Mouse (Mus musculus): ENCODE results near the gene Nemf. TPM values are rescaled to one million over a fixed set of nuclear protein-coding genes. Genes with fewer than 3 reads are reported as not detected.

Nemf gene
- polyA plus RNA-seq, 1 experiment from 2014 or later: 79.3 TPM

- no peak for ATAC-seq (ENCODE audit: insufficient read depth)
Observed at GRCm38 (mm10) chr12:69283146-69283545, 73.8 kb downstream of the Nemf start.

GRCm38 (mm10) chr12:69280915-69281314 is 76.0 kb downstream of the Nemf start:
- Histone ChIP-seq H3K9me3 (ENCODE audit: low read depth, low read length) (no peaks in the 10 kb centered on the region), H3K9ac (no peak overlapping the region), H3K4me2 (no peak overlapping the region), H3K27ac (ENCODE audit: low read depth) (no peak overlapping the region), H3K36me3 (ENCODE audit: insufficient read depth) (no peaks in the 10 kb centered on the region), H3K27me3 (ENCODE audit: insufficient read depth, low read length) (no peaks in the 10 kb centered on the region), H3K4me3 (ENCODE audit: low read depth, low read length) (no peak overlapping the region), H3K4me1 (ENCODE audit: insufficient read depth) (no peaks in the 10 kb centered on the region)
- DNase-seq (no peak), ATAC-seq (ENCODE audit: insufficient read depth) (no peak)
- no peak for TF ChIP-seq CTCF (IDR thresholded peaks at IDR 0.05; ENCODE audit: low read depth)
- 93% methylated on average over 3 of the region's 3 CpGs for WGBS

More at GRCm38 (mm10) chr12:69283146-69283545, 73.8 kb downstream of the Nemf start:
- Histone ChIP-seq H3K4me3 (ENCODE audit: low read depth, low read length) (no peak overlapping the region), H3K9ac (no peak overlapping the region), H3K27me3 (ENCODE audit: insufficient read depth, low read length) (no peaks in the 10 kb centered on the region), H3K9me3 (ENCODE audit: low read depth, low read length) (no peaks in the 10 kb centered on the region), H3K4me2 (no peak overlapping the region), H3K27ac (ENCODE audit: low read depth) (no peak overlapping the region), H3K4me1 (ENCODE audit: insufficient read depth) (no peaks in the 10 kb centered on the region), H3K36me3 (ENCODE audit: insufficient read depth) (no peaks in the 10 kb centered on the region)
- DNase-seq: no peak
- 81% methylated on average over 7 of the region's 7 CpGs for WGBS
- TF ChIP-seq CTCF (IDR thresholded peaks at IDR 0.05; ENCODE audit: low read depth): no peak

- no peak for TF ChIP-seq CTCF (IDR thresholded peaks at IDR 0.05; ENCODE audit: low read depth)
- ATAC-seq (ENCODE audit: insufficient read depth) (no peak), DNase-seq (no peak)
- no peaks in the 10 kb centered on the region for H3K9me3 ChIP-seq (ENCODE audit: low read depth, low read length)
- no peaks in the 10 kb centered on the region for H3K36me3 ChIP-seq (ENCODE audit: insufficient read depth)
- no peaks in the 10 kb centered on the region for H3K27me3 ChIP-seq (ENCODE audit: insufficient read depth, low read length)
- H3K4me3 ChIP-seq (ENCODE audit: low read depth, low read length): no peak overlapping the region
- H3K9ac ChIP-seq: no peak overlapping the region
- no peak overlapping the region for H3K27ac ChIP-seq (ENCODE audit: low read depth)
- no peak overlapping the region for H3K4me2 ChIP-seq
- WGBS: 22% methylated on average over 1 of the region's 1 CpGs
- no peaks in the 10 kb centered on the region for H3K4me1 ChIP-seq (ENCODE audit: insufficient read depth)
Observed at GRCm38 (mm10) chr12:69279931-69280469, 77.0 kb downstream of the Nemf start.

GRCm38 (mm10) chr12:69268956-69269355 is 88.0 kb downstream of the Nemf start:
- ATAC-seq (ENCODE audit: insufficient read depth) (no peak), DNase-seq (no peak)
- no peaks in the 10 kb centered on the region for H3K36me3 ChIP-seq (ENCODE audit: insufficient read depth)
- H3K9ac ChIP-seq: no peak overlapping the region
- no peaks in the 10 kb centered on the region for H3K27me3 ChIP-seq (ENCODE audit: insufficient read depth, low read length)
- H3K4me2 ChIP-seq: no peak overlapping the region
- H3K27ac ChIP-seq (ENCODE audit: low read depth): no peak overlapping the region
- no peak for TF ChIP-seq CTCF (IDR thresholded peaks at IDR 0.05; ENCODE audit: low read depth)
- no peaks in the 10 kb centered on the region for H3K4me1 ChIP-seq (ENCODE audit: insufficient read depth)
- no peaks in the 10 kb centered on the region for H3K9me3 ChIP-seq (ENCODE audit: low read depth, low read length)
- H3K4me3 ChIP-seq (ENCODE audit: low read depth, low read length): no peak overlapping the region
- WGBS: 66% methylated on average over 2 of the region's 2 CpGs

GRCm38 (mm10) chr12:69267956-69268632 is 88.9 kb downstream of the Nemf start:
- WGBS: 68% methylated on average over 11 of the region's 11 CpGs
- no peaks in the 10 kb centered on the region for H3K4me1 ChIP-seq (ENCODE audit: insufficient read depth)
- no peaks in the 10 kb centered on the region for H3K36me3 ChIP-seq (ENCODE audit: insufficient read depth)
- H3K27ac ChIP-seq (ENCODE audit: low read depth): no peak overlapping the region
- H3K9me3 ChIP-seq (ENCODE audit: low read depth, low read length): no peaks in the 10 kb centered on the region
- ATAC-seq (ENCODE audit: insufficient read depth): no peak
- H3K27me3 ChIP-seq (ENCODE audit: insufficient read depth, low read length): no peaks in the 10 kb centered on the region
- H3K4me3 ChIP-seq (ENCODE audit: low read depth, low read length): no peak overlapping the region
- no peak for TF ChIP-seq CTCF (IDR thresholded peaks at IDR 0.05; ENCODE audit: low read depth)
- no peak overlapping the region for H3K4me2 ChIP-seq
- no peak overlapping the region for H3K9ac ChIP-seq
- DNase-seq: no peak

GRCm38 (mm10) chr12:69265031-69265430 is 91.9 kb downstream of the Nemf start:
- no peak overlapping the region for H3K4me2 ChIP-seq
- H3K9ac ChIP-seq: no peak overlapping the region
- no peaks in the 10 kb centered on the region for H3K4me1 ChIP-seq (ENCODE audit: insufficient read depth)
- no peak overlapping the region for H3K4me3 ChIP-seq (ENCODE audit: low read depth, low read length)
- H3K36me3 ChIP-seq (ENCODE audit: insufficient read depth): no peaks in the 10 kb centered on the region
- TF ChIP-seq CTCF (IDR thresholded peaks at IDR 0.05; ENCODE audit: low read depth): no peak
- H3K27me3 ChIP-seq (ENCODE audit: insufficient read depth, low read length): no peaks in the 10 kb centered on the region
- 74% methylated on average over 3 of the region's 3 CpGs for WGBS
- no peak for ATAC-seq (ENCODE audit: insufficient read depth)
- no peak overlapping the region for H3K27ac ChIP-seq (ENCODE audit: low read depth)
- no peak for DNase-seq
- no peaks in the 10 kb centered on the region for H3K9me3 ChIP-seq (ENCODE audit: low read depth, low read length)

GRCm38 (mm10) chr12:69262251-69262650 is 94.7 kb downstream of the Nemf start:
- TF ChIP-seq CTCF (IDR thresholded peaks at IDR 0.05; ENCODE audit: low read depth): no peak

More at GRCm38 (mm10) chr12:69262251-69262650, 94.7 kb downstream of the Nemf start:
- Histone ChIP-seq H3K4me1 (ENCODE audit: insufficient read depth) (no peaks in the 10 kb centered on the region), H3K9ac (no peak overlapping the region), H3K4me2 (no peak overlapping the region), H3K36me3 (ENCODE audit: insufficient read depth) (no peaks in the 10 kb centered on the region), H3K27me3 (ENCODE audit: insufficient read depth, low read length) (no peaks in the 10 kb centered on the region), H3K27ac (ENCODE audit: low read depth) (no peak overlapping the region), H3K4me3 (ENCODE audit: low read depth, low read length) (no peak overlapping the region), H3K9me3 (ENCODE audit: low read depth, low read length) (no peaks in the 10 kb centered on the region)
- no peak for DNase-seq
- no peak for ATAC-seq (ENCODE audit: insufficient read depth)
- WGBS: 93% methylated on average over 5 of the region's 5 CpGs

Small RNA genes lying within 50 kb of the gene (microRNA-seq; reads per million reads assigned to microRNA genes)
- gene Gm47299 (ENCODE audit: borderline number of aligned reads) (not detected), gene Gm47305 (ENCODE audit: borderline number of aligned reads) (not detected)

Other genes with a start within 250 kb of the Nemf start
- 1,824 and 2,015 TPM in 2 replicates for gene Rps29, start 198.0 kb downstream of the Nemf start, polyA plus RNA-seq (2014; fragmentation: Nextera tagmentation; extraction: Ambion mirVana)
- 29.8 and 30.9 TPM in 2 replicates for gene Lrr1, start 188.4 kb downstream of the Nemf start, polyA plus RNA-seq (2014; fragmentation: Nextera tagmentation; extraction: Ambion mirVana)
- 591 and 633 TPM in 2 replicates for gene Rpl36al, start 173.1 kb downstream of the Nemf start, polyA plus RNA-seq (2014; fragmentation: Nextera tagmentation; extraction: Ambion mirVana)
- 61.4 and 62.0 TPM in 2 replicates for gene Mgat2, start 173.0 kb downstream of the Nemf start, polyA plus RNA-seq (2014; fragmentation: Nextera tagmentation; extraction: Ambion mirVana)
- gene Gm49383, start 160.1 kb downstream of the Nemf start, polyA plus RNA-seq (2014; fragmentation: Nextera tagmentation; extraction: Ambion mirVana): 31.4 and 31.6 TPM in 2 replicates
- 9.3 and 11.3 TPM in 2 replicates for gene Dnaaf2, start 158.7 kb downstream of the Nemf start, polyA plus RNA-seq (2014; fragmentation: Nextera tagmentation; extraction: Ambion mirVana)
- 28.1 and 28.7 TPM in 2 replicates for gene Gm49384, start 152.9 kb downstream of the Nemf start, polyA plus RNA-seq (2014; fragmentation: Nextera tagmentation; extraction: Ambion mirVana)
- gene Pole2, start 129.0 kb downstream of the Nemf start, polyA plus RNA-seq (2014; fragmentation: Nextera tagmentation; extraction: Ambion mirVana): 39.1 and 41.1 TPM in 2 replicates
- 3.2 and 3.9 TPM in 2 replicates for gene Klhdc1, start 116.0 kb downstream of the Nemf start, polyA plus RNA-seq (2014; fragmentation: Nextera tagmentation; extraction: Ambion mirVana)
- gene Klhdc2, start 60.5 kb downstream of the Nemf start, polyA plus RNA-seq (2014; fragmentation: Nextera tagmentation; extraction: Ambion mirVana): 141 and 142 TPM in 2 replicates
- 59.9 and 61.8 TPM in 2 replicates for gene Arf6, start 15.0 kb upstream of the Nemf start, polyA plus RNA-seq (2014; fragmentation: Nextera tagmentation; extraction: Ambion mirVana)
- 2.0 and 2.2 TPM in 2 replicates for gene Gm9887, start 15.3 kb upstream of the Nemf start, polyA plus RNA-seq (2014; fragmentation: Nextera tagmentation; extraction: Ambion mirVana)
- 23.6 and 26.5 TPM in 2 replicates for gene Vcpkmt, start 225.9 kb upstream of the Nemf start, polyA plus RNA-seq (2014; fragmentation: Nextera tagmentation; extraction: Ambion mirVana)

Measured in lung, embryonic 14.5 days (tissue).